Mouse (Mus musculus) ES-CJ7 (cell line): ENCODE data around the gene Trim12a.
A peak's percentile ranks its signal among the peaks of the same experiment; 100 is the strongest.
"Not testable (repeated sequence)": the region's sequence is repeated elsewhere in the genome, so short reads cannot be mapped to it uniquely, and the experiment has no call there.

ENCODE experiments used
- DNase-seq: peaks from one replicate; pipeline ENCODE4 v3.0.0; 2011; ENCODE audit warnings: low read depth, low spot score

Trim12a gene

DNA sequence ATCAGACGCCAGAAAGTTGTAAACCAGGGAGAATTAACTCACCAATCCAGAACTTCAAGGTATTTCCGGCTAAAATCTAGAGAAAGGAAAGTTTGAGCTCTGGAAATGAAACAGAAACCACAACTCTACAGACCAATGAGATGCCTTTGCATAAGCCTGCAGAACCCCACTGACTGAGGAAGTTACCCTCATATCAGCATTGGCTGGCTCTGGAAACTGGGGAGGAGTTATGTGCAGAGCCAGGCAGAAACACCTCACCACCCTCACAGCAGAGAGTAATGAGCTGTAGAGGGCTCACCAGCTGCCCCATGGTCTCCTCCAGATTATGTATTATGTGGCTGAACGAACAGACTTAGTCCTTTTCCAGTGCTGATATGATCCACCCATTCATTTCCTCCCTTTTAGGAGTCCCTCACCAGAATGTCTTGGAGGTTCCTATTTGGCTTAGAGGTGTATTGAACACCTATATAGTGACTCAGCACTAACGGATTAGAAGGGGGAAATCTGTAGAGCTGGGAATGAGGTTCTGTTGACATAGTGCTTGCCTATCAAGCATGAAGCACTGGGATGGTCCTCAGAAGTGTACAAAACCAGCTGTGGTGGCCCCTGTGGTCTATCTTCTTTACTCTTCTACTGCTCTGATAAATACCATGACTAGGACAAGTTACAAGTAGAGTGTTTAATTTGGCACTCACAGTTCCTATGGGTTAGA lies at the start of gene Trim12a:
Trim12a (minus strand) TSS at position 98 of the 712 bp plus-strand sequence.
- DNase-seq: not testable (repeated sequence)

DNA sequence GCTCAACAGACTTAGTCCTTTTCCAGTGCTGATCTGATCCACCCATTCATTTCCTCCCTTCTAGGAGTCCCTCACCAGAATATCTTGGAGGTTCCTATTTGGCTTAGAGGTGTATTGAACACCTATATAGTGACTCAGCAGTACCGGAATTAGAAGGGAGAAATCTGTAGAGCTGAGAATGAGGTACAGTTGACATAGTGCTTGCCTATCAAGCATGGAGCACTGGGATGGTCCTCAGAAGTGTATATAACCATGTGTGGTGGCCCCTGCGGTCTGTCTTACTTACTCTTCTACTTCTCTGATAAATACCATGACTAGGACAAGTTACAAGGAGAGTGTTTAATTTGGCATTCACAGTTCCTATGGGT lies 38.3 kb upstream of the Trim12a start:
- DNase-seq: no peak

DNA sequence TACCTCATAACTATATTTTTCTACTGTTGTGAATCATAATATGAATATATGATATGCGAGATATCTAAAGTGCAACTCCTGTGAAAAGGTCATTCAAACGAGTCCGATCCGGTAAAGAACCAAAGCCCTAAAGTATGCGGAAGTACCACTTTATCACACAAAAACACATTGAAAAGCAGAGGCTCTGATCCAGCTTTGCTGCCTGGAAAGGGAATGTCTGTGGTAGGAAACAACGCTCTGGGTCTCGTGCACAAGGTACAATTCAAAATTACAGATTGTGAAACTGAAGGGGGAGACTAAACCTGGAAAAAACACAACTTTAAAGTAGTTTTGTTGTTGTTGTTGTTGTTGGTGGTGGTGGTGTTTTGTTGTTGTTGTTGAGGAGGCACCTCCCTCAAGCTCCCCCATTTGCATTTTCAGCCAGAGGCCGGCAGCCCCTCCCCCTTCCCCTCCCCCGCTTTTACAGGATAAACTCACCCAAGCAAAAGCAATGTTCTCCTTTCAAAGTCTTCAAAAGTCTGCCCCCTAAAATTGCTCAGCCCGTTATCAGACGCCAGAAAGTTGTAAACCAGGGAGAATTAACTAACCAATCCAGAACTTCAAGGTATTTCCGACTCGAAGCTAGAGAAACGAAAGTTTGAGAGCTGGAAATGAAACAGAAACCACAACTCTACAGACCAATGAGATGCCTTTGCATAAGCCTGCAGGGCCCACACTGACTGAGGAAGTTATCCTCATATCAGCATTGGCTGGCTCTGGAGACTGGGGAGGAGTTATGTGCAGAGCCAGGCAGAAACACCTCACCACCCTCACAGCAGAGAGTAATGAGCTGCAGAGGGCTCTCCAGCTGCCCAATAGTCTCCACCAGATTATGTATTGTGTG lies 37.7 kb upstream of the Trim12a start, which contains the start of gene Trim12c:
Trim12c (minus strand) TSS at position 646 of the 883 bp plus-strand sequence.
- DNase-seq: peak; percentile 81

DNA sequence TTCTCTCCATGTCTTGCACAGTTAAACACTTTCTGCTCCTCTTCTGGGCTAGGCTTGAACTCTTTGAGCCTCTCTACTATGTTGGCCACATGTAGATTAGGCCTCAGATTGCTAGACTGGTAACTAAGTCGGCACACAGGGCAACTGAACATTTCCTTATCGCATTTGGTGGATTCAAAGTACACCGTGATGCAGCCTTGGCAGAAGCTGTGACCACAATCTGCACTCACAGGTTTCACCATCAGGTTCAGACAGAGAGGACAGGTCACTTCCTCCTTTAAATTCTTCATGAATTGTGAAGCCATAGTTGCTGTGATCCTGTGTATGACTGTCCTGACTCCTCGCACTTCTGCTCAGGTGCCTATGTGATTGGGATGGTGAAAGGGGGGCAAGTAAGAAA lies 32.8 kb upstream of the Trim12a start:
- DNase-seq: not testable (repeated sequence)

DNA sequence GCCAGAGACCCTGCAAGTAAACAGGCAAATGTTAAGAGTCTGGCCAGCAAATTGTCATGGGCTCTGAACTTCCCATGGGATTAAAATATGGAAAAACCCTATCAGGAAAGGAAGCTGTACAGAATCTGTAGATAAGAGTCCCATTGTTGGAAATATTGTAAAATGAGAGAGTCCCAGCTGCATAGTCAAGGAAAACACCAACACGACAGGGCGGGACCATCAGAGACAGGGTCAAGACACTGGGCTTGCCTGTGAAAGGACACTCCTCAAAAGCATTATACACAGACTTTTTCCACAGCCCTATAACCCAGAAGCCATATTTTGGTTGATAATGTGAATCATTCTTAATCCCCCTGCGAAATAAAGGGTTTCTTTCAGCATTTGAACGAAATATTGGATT lies 25.5 kb upstream of the Trim12a start:
- not testable (repeated sequence) for DNase-seq

DNA sequence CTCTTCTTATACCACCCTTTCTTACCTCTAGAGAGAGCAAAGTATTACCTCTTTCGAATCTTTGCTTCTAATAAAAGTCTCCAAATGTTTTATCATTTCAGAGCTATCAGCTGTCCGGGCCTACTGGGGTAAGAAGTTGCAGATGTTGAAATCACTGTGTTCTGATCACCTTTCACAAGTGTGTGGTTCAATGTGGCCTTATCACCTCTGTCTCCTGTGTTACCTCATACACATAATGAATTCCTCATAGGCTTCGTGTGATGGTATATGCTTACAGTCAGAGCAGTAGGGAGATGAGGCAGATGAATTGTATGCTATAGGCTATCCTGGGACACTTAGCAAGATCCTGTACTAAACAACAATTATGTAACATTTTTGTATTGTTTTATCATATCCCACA lies 20.3 kb upstream of the Trim12a start:
- DNase-seq: not testable (repeated sequence)

DNA sequence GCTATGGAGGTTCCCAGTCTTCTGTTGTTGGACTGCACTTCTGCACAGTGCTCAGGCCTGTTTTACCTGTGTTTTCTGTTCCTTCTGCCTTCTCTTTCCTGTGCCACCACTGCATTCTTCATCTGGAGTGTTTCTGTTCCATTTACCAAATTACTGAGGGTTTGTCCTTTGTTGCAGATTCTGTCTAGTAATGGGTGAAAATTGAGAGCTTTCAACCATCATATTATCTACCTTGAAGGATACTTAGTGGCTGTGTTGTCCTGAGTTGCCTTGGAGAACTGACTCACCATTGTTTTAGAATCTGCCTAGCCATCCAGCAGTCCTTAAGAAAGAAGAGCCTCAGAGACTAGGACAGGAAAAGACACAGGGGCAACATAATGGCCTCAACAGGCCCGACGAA lies 13.9 kb upstream of the Trim12a start, which contains the start of gene Trim34b:
Trim34b (plus strand) TSS at position 301 of the 400 bp plus-strand sequence.
- not testable (repeated sequence) for DNase-seq

DNA sequence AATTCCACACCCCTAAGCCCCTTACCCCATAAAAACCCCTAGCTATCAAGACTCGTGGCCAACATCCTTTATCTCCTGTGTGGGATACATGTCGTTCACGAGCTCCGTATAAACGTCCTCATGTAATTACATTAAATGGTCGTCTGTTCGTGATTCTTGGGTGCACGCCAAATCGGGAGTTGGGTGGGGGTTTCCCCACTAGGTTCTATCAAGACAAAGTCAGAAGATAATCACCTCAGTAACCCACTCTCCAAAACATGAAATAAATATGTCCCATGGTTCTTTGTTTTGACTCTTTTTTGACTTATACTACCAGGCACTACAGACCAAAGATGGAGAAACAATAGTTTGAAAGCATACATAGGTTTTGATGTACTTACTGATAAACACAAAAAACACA lies 6.8 kb upstream of the Trim12a start:
- no peak for DNase-seq

DNA sequence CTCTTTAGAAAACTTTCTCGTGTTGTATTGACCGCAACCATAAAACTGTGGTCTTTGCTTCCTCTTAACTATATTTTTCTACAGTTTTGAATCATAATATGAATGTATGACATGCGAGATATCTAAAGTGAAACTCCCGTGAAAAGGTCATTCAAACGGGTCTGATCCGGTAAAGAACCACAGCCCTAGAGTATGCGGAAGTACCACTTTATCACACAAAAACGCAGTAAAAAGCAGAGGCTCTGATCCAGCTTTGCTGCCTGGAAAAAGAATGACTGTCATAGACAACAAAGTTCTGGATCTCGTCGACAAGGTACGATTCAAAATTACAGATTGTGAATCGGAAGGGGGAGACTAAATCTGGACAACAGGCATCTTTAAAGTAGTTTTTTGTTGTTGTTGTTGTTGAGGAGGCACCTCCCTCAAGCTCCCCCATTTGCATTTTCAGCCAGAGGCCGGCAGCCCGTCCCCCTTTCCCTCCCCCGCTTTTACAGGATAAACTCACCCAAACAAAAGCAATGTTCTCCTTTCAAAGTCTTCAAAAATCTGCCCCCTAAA lies 391 bp downstream of the Trim12a start:
- DNase-seq: no peak

DNA sequence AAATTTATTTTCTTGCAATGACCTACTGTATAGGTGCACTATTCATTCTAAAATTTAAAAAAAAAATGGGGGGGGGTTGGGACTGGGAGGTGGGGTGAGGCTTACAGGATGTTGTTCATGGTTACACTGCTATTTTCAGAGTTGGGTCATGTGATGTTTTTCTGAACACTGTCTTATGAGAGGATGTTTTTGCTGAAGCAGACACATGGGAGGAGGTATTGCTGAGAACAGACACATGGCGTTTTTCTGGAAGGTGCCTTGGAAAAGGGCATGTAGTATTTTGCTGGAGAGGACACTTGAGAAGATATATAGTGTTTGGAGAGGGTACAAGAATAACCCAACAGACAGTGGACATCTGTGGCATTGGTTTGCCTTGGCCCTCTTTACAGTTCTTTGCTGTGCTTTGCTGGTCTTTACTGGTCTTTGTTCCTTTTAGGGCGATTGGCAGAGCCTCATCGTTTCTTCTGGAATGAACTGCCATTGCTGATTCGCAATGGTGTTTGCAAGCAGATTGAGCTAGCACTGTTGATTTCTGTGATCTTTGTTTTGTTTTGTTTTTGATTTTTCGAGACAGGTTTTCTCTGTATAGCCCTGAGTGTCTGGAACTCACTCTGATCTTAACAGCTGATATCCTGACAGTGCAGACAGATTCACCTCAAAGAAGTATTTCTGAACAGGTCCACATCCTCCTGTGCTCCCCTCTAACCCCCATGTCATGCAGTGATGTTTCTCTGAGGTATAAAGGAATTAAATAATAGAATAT lies 23.4 kb downstream of the Trim12a start:
- no peak for DNase-seq

DNA sequence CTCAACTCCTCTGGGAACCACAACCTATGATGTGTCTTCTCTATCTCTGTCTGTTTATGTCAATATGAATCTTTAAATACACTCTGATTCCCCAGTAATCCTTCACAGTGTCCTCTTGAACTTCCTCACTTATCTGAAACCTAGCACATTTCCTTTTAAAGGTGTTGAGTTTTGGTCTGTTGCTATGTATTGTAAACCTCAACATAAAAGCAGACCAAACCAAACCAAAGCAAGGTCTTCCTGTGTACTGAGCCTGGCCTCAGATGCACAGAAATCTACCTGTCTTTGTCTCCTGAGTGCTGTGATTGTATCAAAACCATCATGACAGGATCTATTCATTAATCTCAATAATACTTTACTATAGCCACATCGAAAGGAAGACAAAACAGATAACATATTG lies 24.6 kb downstream of the Trim12a start:
- DNase-seq: no peak

DNA sequence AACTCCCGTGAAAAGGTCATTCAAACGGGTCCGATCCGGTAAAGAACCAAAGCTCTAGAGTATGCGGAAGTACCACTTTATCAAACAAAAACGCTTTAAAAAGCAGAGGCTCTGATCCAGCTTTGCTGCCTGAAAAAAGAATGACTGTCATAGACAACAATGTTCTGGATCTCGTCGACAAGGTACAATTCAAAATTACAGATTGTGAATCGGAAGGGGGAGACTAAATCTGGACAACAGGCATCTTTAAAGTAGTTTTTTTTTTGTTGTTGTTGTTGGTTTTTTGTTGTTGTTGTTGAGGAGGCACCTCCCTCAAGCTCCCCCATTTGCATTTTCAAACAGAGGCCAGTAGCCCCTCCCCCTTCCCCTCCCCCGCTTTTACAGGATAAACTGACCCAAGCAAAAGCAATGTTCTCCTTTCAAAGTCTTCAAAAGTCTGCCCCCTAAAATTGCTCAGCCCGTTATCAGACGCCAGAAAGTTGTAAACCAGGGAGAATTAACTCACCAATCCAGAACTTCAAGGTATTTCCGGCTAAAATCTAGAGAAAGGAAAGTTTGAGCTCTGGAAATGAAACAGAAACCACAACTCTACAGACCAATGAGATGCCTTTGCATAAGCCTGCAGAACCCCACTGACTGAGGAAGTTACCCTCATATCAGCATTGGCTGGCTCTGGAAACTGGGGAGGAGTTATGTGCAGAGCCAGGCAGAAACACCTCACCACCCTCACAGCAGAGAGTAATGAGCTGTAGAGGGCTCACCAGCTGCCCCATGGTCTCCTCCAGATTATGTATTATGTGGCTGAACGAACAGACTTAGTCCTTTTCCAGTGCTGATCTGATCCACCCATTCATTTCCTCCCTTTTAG lies 27.5 kb downstream of the Trim12a start, which contains the start of gene Trim5:
Trim5 (minus strand) TSS at position 519 of the 868 bp plus-strand sequence.
- DNase-seq: not testable (repeated sequence)

DNA sequence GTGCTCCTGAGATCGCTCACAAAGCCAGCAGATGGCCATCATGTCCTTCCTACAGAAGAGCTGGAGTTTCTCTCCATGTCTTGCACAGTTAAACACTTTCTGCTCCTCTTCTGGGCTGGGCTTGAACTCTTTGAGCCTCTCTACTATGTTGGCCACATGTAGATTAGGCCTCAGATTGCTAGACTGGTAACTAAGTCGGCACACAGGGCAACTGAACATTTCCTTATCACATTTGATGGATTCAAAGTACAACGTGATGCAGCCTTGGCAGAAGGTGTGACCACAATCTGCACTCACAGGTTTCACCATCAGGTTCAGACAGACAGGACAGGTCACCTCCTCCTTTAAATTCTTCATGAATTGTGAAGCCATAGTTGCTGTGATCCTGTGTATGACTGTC lies 35.9 kb downstream of the Trim12a start:
- DNase-seq: not testable (repeated sequence)

DNA sequence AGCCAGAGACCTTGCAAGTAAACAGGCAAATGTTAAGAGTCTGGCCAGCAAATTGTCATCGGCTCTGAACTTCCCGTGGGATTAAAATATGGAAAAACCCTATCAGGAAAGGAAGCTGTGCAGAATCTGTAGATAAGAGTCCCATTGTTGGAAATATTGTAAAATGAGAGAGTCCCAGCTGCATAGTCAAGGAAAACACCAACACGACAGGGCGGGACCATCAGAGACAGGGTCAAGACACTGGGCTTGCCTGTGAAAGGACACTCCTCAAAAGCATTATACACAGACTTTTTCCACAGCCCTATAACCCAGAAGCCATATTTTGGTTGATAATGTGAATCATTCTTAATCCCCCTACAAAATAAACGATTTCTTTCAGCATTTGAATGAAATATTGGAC lies 49.9 kb downstream of the Trim12a start:
- not testable (repeated sequence) for DNase-seq

DNA sequence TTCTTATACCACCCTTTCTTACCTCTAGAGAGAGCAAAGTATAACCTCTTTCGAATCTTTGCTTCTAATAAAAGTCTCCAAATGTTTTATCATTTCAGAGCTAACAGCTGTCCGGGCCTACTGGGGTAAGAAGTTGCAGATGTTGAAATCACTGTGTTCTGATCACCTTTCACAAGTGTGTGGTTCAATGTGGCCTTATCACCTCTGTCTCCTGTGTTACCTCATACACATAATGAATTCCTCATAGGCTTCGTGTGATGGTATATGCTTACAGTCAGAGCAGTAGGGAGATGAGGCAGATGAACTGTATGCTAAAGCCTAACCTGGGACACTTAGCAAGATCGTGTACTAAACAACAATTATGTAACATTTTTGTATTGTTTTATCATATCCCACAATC lies 54.9 kb downstream of the Trim12a start:
- not testable (repeated sequence) for DNase-seq
